Mouse (Mus musculus): ENCODE data around the gene Fggy. TPM values are rescaled to one million over a fixed set of nuclear protein-coding genes. Genes with fewer than 3 reads are reported as not detected.

Fggy gene
- polyA plus RNA-seq, 1 experiment: 189 TPM

DNA sequence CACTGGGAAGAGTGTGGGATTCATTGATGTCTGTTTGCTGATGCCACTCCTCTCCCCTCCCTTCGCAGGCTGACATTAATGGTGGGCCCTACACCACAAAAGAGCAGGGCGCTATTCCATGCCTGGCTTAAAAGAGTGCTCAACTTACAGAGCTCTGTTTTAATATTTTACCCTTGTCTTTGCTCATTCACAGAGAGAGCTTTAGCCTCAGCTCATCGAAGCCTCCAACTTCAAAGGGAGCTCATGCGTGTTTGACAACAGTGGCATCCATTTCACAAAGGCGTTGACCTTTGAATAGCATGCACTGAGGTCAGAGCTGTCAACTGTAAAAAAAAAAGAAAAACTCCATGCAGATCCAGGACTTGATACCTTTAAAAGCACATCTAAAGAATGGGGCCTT, 86.7 kb downstream of the Fggy start:
- Histone ChIP-seq H3K4me1 (ENCODE audit: control insufficient read depth, insufficient read depth, low read length) (peaks cover 6% of the 10 kb centered on the region; the same call in 1 of the 2 replicates), H3K4me3 (ENCODE audit: insufficient read depth, low read depth, low read length) (no peak overlapping the region), H3K27ac (ENCODE audit: insufficient read depth, low read depth, low read length) (no peak overlapping the region), H3K36me3 (ENCODE audit: control insufficient read depth, insufficient read depth, low read length) (no peaks in the 10 kb centered on the region), H3K27me3 (replicated peaks; ENCODE audit: control insufficient read depth, insufficient read depth, low read length) (no peaks in the 10 kb centered on the region)
- WGBS: 57% methylated on average over 5 of the region's 5 CpGs
- no peak for TF ChIP-seq POLR2A (IDR thresholded peaks at IDR 0.05; ENCODE audit: low read depth, low read length)
- no peak for TF ChIP-seq CTCF (conservative IDR thresholded peaks at IDR 0.05; ENCODE audit: insufficient read depth, insufficient read length, low read depth, low read length)
- DNase-seq: peak; percentile 39

DNA sequence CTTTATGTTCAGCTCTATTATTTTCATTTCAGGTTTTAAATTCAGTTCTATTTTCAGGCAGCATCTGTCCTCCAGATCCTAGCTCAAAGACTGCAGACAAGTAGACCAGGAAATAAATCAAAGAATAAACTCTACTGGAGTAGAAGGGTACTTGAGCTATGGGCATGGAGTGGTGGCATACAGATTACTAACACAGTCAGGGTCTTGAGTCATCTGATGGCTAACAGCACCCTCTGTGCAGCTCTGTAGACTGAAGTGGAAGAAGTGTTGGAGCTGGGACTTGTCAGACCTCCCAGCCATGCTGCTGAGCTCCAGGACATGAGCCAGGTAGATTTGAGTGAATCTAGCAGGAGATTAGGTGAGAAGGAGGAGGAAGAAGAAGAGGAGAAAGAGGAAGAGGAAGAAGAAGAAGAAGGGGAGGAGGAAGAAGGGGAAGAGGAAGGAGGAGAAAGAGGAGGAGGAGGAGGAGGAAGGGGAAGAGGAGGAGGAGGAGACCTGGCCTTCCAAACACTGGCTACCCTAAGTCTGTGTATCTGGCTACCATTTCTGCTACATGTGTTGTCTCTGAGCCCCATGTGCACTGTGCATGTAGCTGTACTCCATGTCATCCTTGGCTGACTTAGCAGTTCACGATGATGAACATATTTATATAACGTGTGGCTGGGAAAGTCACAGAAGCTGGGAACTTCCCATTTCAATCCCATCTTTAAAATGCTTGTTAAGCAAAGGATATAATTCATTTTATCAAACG, 91.7 kb downstream of the Fggy start:
- 61% methylated on average over 3 of the region's 3 CpGs for WGBS
- Histone ChIP-seq H3K4me1 (ENCODE audit: control insufficient read depth, insufficient read depth, low read length) (no peaks in the 10 kb centered on the region), H3K36me3 (ENCODE audit: control insufficient read depth, insufficient read depth, low read length) (no peaks in the 10 kb centered on the region), H3K27ac (ENCODE audit: insufficient read depth, low read depth, low read length) (no peak overlapping the region), H3K27me3 (replicated peaks; ENCODE audit: control insufficient read depth, insufficient read depth, low read length) (no peaks in the 10 kb centered on the region), H3K4me3 (ENCODE audit: insufficient read depth, low read depth, low read length) (no peak overlapping the region)
- DNase-seq: no peak
- TF ChIP-seq POLR2A (IDR thresholded peaks at IDR 0.05; ENCODE audit: low read depth, low read length) (no peak), CTCF (conservative IDR thresholded peaks at IDR 0.05; ENCODE audit: insufficient read depth, insufficient read length, low read depth, low read length) (no peak)

DNA sequence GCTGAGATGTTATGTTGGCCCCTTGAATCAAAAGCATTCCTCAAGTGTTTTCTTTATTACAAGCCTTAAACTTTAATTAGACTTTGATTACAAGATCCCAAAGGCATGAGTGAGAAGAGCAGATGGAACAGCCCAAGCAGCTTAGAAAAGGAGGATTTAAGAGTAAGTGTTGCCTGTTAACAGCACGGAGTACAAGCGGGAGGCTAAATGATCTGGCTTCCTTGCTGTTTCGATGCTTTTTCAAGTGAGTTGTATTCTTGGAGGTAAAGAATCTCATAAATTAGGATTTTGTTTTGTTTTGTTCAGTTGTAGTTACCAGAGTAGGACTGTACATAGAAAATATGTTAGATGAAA, 92.2 kb downstream of the Fggy start:
- no peak for DNase-seq
- no peak overlapping the region for H3K27ac ChIP-seq (ENCODE audit: insufficient read depth, low read depth, low read length)
- H3K4me1 ChIP-seq (ENCODE audit: control insufficient read depth, insufficient read depth, low read length): no peaks in the 10 kb centered on the region
- 76% methylated on average over 3 of the region's 3 CpGs for WGBS
- TF ChIP-seq CTCF (conservative IDR thresholded peaks at IDR 0.05; ENCODE audit: insufficient read depth, insufficient read length, low read depth, low read length): no peak
- no peak for TF ChIP-seq POLR2A (IDR thresholded peaks at IDR 0.05; ENCODE audit: low read depth, low read length)
- no peak overlapping the region for H3K4me3 ChIP-seq (ENCODE audit: insufficient read depth, low read depth, low read length)
- H3K27me3 ChIP-seq (replicated peaks; ENCODE audit: control insufficient read depth, insufficient read depth, low read length): no peaks in the 10 kb centered on the region
- H3K36me3 ChIP-seq (ENCODE audit: control insufficient read depth, insufficient read depth, low read length): no peaks in the 10 kb centered on the region

DNA sequence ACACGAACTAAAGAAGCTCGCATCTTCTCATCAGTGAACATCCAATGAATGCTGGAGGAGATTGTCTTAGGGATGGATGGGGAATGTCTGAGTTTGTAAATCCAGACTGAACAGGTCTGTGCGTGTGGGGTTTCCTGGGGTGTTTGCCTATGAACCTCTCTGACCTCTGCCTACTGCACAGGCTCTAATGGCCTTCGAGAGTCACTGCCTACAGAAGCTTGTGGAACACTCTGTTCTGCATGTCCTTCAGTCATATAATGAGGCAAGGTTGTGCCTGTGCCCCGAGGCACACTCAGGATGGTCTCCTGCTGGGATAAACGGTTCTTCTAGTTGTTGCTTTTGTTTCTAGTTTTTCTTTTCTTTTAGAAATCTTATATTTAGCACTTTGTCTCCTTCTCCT, 92.7 kb downstream of the Fggy start:
- no peaks in the 10 kb centered on the region for H3K36me3 ChIP-seq (ENCODE audit: control insufficient read depth, insufficient read depth, low read length)
- WGBS: 74% methylated on average over 6 of the region's 6 CpGs
- H3K4me3 ChIP-seq (ENCODE audit: insufficient read depth, low read depth, low read length): no peak overlapping the region
- H3K4me1 ChIP-seq (ENCODE audit: control insufficient read depth, insufficient read depth, low read length): no peaks in the 10 kb centered on the region
- H3K27me3 ChIP-seq (replicated peaks; ENCODE audit: control insufficient read depth, insufficient read depth, low read length): no peaks in the 10 kb centered on the region
- no peak overlapping the region for H3K27ac ChIP-seq (ENCODE audit: insufficient read depth, low read depth, low read length)
- no peak for DNase-seq
- TF ChIP-seq CTCF (conservative IDR thresholded peaks at IDR 0.05; ENCODE audit: insufficient read depth, insufficient read length, low read depth, low read length) (no peak), POLR2A (IDR thresholded peaks at IDR 0.05; ENCODE audit: low read depth, low read length) (no peak)

DNA sequence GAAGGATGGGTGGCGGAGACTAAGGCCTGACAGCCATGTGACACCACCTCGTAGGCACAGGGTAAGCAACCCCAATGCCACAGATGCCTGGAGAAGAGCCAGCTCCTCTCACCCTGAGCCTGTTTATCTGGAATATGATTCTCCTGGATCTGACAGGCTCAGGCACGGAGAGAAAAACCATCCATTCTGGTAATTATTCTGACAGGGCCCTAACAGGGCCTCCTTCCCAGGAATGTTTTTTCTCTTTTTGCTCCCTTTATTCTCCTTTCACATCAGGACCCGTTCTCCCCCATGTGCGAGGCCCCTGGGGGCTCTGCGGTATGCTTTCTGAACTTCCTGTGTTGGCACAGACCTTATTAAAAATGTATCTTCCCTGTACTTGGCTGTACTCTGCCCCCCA, 94.7 kb downstream of the Fggy start:
- DNase-seq: no peak
- Histone ChIP-seq H3K36me3 (ENCODE audit: control insufficient read depth, insufficient read depth, low read length) (no peaks in the 10 kb centered on the region), H3K27me3 (replicated peaks; ENCODE audit: control insufficient read depth, insufficient read depth, low read length) (no peaks in the 10 kb centered on the region), H3K27ac (ENCODE audit: insufficient read depth, low read depth, low read length) (no peak overlapping the region), H3K4me1 (ENCODE audit: control insufficient read depth, insufficient read depth, low read length) (no peaks in the 10 kb centered on the region), H3K4me3 (ENCODE audit: insufficient read depth, low read depth, low read length) (no peak overlapping the region)
- WGBS: 59% methylated on average over 6 of the region's 6 CpGs
- TF ChIP-seq CTCF (conservative IDR thresholded peaks at IDR 0.05; ENCODE audit: insufficient read depth, insufficient read length, low read depth, low read length) (no peak), POLR2A (IDR thresholded peaks at IDR 0.05; ENCODE audit: low read depth, low read length) (no peak)

DNA sequence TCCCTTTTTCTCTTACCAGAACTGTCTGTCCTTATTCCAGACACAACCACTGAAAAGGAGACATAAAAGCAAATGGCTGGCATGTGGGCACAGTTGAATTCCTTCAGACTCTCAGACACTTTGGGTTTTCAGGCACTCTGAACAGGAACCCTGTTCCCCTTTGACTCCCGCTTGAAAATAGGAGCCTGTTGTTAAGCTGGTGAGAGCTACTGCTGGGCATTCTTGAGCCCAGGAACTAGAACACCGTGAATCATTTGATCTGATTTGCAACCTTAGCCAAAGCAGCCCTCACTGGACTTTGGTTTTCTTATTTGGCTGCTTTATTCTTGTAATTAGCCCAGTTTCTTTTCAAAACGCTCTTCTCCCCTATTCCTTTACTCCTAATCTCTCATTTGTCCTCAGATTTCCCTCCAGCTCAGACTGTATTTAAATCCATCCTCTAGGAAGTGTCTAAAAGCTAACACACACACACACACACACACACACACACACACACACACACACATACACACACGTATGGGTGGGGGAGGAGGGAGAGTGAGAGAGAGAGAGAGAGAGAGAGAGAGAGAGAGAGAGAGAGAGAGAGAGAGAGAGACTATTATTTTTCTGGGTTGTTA, 96.1 kb downstream of the Fggy start:
- Histone ChIP-seq H3K27me3 (replicated peaks; ENCODE audit: control insufficient read depth, insufficient read depth, low read length) (no peaks in the 10 kb centered on the region), H3K4me1 (ENCODE audit: control insufficient read depth, insufficient read depth, low read length) (no peaks in the 10 kb centered on the region), H3K27ac (ENCODE audit: insufficient read depth, low read depth, low read length) (no peak overlapping the region), H3K4me3 (ENCODE audit: insufficient read depth, low read depth, low read length) (no peak overlapping the region), H3K36me3 (ENCODE audit: control insufficient read depth, insufficient read depth, low read length) (no peaks in the 10 kb centered on the region)
- WGBS: 44% methylated on average over 4 of the region's 4 CpGs
- DNase-seq: no peak
- no peak for TF ChIP-seq CTCF (conservative IDR thresholded peaks at IDR 0.05; ENCODE audit: insufficient read depth, insufficient read length, low read depth, low read length)
- TF ChIP-seq POLR2A (IDR thresholded peaks at IDR 0.05; ENCODE audit: low read depth, low read length): no peak

DNA sequence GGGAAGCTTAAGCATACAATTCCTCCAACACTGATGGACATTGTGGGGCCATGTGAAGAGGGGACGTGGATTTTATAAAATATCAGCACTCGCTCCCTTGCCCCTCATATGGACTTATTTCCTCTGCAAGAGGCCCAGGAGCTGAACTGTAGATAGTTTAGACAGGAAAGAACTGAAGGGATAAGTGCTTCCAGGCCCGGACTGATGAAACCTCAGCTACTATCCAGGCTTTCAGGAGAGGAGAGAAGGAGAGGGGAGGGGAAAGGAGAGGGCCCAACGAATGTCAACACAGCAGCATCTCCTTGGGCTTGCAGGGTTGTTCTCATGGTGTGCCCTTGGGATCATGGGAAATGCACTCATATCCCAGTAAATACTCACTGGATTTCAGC, 96.6 kb downstream of the Fggy start:
- TF ChIP-seq CTCF (conservative IDR thresholded peaks at IDR 0.05; ENCODE audit: insufficient read depth, insufficient read length, low read depth, low read length): no peak
- DNase-seq: no peak
- 84% methylated on average over 4 of the region's 4 CpGs for WGBS
- Histone ChIP-seq H3K4me3 (ENCODE audit: insufficient read depth, low read depth, low read length) (no peak overlapping the region), H3K27me3 (replicated peaks; ENCODE audit: control insufficient read depth, insufficient read depth, low read length) (no peaks in the 10 kb centered on the region), H3K36me3 (ENCODE audit: control insufficient read depth, insufficient read depth, low read length) (no peaks in the 10 kb centered on the region), H3K4me1 (ENCODE audit: control insufficient read depth, insufficient read depth, low read length) (peaks cover 2% of the 10 kb centered on the region; the same call in 1 of the 2 replicates), H3K27ac (ENCODE audit: insufficient read depth, low read depth, low read length) (no peak overlapping the region)

Measured in kidney, adult 2 months (tissue).